Mouse (Mus musculus): Measurements from ENCODE around the gene Spock1.

DNA sequence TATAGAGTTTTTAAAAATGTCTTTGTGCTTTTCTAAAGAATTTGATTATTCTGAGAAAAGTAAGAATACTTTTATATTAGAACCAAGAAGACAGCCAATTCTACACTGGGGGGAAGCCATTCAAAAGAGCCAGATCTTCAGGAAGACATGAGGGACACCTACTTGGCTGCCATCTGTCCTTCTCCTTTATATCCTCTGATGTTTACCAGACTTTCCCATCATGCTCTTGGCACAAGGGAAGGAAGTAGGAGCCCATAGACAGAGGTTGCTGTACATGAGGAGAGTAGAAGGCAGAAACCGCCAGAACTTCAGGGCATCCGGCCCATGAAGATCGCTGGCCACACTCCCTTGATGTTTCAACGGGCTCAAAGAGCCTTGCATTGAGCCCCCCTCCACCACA is 173.6 kb downstream of the Spock1 start:
- TF ChIP-seq CTCF (IDR thresholded peaks at IDR 0.05; ENCODE audit: low read depth) (no peak), EP300 (optimal IDR thresholded peaks at IDR 0.05) (no peak)

All from stomach, postnatal 0 days (tissue).